Mouse (Mus musculus) kidney, embryonic 16.5 days (tissue): Measurements from ENCODE around the gene Atp6v1fnb. TPM values are rescaled to one million over a fixed set of nuclear protein-coding genes. Genes with fewer than 3 reads are reported as not detected.

Source experiments
- ATAC-seq: fragments of 200-750 bp; cut with Nextera tagmentation; 2 replicates; pipeline ENCODE4 v1.8.0; 2017; ENCODE audit warnings: moderate TSS enrichment; ENCODE audit not compliant: low FRiP score, low TSS enrichment
- H3K27ac ChIP-seq: fragments of 300-500 bp; sonication (generic); 2 replicates; pipeline ENCODE4 v1.5.1; 2014; ENCODE audit warnings: low read length
- H3K27me3 ChIP-seq: fragments of 300-500 bp; sonication (generic); 2 replicates; pipeline ENCODE4 v1.6.1; 2014; ENCODE audit warnings: low read length, control low read depth, mixed read lengths; ENCODE audit not compliant: insufficient read depth
- H3K36me3 ChIP-seq: fragments of 300-500 bp; sonication (generic); 2 replicates; pipeline ENCODE4 v1.6.1; 2014; ENCODE audit warnings: low read length, control low read depth, mixed read lengths; ENCODE audit not compliant: insufficient read depth
- H3K4me1 ChIP-seq: fragments of 300-500 bp; sonication (generic); 2 replicates; pipeline ENCODE4 v1.6.1; 2014; ENCODE audit warnings: low read length, control low read depth, mixed read lengths; ENCODE audit not compliant: insufficient read depth
- H3K4me2 ChIP-seq: fragments of 300-500 bp; sonication (generic); replicated peaks from 2 replicates; pipeline ENCODE4 v1.6.1; 2014; ENCODE audit warnings: low read depth, low read length
- H3K4me3 ChIP-seq: fragments of 300-500 bp; sonication (generic); 2 replicates; pipeline ENCODE4 v1.5.1; 2014; ENCODE audit warnings: mild to moderate bottlenecking, low read length
- H3K9ac ChIP-seq: fragments of 300-500 bp; sonication (generic); replicated peaks from 2 replicates; pipeline ENCODE4 v1.6.1; 2014; ENCODE audit warnings: low read length
- H3K9me3 ChIP-seq: fragments of 300-500 bp; sonication (generic); 2 replicates; pipeline ENCODE4 v1.6.1; 2016; ENCODE audit warnings: low read length, control low read depth
- WGBS: fragments of 180-500 bp; shearing (Covaris S2); extraction: QIAGEN DNeasy Blood & Tissue Kit; methylation state at CpG from one replicate; pipeline ENCODE4 v1.1.7; 2014; 5-methylcytosine and 5-hydroxymethylcytosine counted together
- polyA plus RNA-seq: library from polyadenylated mRNA; unstranded; fragments of >200 nt; fragmentation: Nextera tagmentation; extraction: Ambion mirVana; gene quantifications from 2 replicates; pipeline ENCODE4 v1.2.1, GENCODE M21; 2015

Atp6v1fnb gene
- polyA plus RNA-seq, 1 experiment from 2014 or later: 0.37 TPM

DNA sequence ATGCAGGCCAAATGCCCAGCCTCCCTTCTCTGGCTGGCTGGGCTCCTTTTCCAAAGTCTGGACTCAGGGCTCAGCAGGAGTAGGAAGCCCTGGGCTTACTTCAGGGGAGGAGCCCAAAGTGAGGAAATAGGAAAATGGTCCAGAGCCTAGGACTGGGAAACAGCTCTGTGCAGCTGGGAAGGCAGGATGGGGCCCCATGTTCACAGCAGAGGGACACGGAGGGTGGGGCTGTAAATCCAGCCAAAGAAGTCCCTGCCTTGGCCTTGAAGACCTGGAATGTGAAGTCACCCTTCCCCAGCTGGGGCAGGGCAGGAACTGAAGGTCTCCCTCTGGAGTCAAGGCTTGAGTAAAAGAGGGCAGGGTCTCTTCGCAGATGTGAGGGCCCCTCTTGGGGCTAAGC, 37.8 kb downstream of the Atp6v1fnb start:
- H3K4me2 ChIP-seq: no peak overlapping the region
- no peaks in the 10 kb centered on the region for H3K9me3 ChIP-seq
- H3K27me3 ChIP-seq: no peaks in the 10 kb centered on the region
- no peaks in the 10 kb centered on the region for H3K36me3 ChIP-seq
- no peak for ATAC-seq
- H3K9ac ChIP-seq: no peak overlapping the region
- H3K4me3 ChIP-seq: no peak overlapping the region
- H3K4me1 ChIP-seq: peaks cover 31% of the 10 kb centered on the region
- peak overlapping the region; percentile 2; the same call in 1 of the 2 replicates for H3K27ac ChIP-seq
- WGBS: 23% methylated on average over 2 of the region's 2 CpGs

DNA sequence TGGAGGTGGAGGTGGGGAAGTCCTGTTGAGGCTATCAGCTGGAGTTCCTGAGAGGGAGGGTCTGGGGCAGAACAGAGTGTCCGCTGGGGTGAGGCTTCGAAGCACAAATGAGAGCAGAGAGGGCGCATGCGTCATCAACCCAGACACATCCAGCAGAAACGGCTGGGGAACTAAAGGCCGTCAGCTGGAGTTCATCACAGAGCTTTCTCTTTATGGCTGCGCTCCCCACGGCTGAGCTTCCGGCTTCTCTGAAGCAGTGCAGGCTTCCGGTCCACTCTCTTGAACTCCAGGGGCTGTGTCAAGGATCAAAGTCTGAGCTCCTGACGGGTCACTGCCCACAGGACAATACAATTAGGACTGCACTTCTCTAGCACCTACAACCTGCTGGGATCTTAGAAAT, 42.0 kb downstream of the Atp6v1fnb start:
- ATAC-seq: peak; percentile 85
- Histone ChIP-seq H3K9ac (peak overlapping the region; percentile 42; the same call in 1 of the 2 replicates), H3K27me3 (no peaks in the 10 kb centered on the region), H3K4me2 (peak overlapping the region; percentile 45), H3K9me3 (no peaks in the 10 kb centered on the region), H3K36me3 (no peaks in the 10 kb centered on the region), H3K27ac (peak overlapping the region; percentile 86), H3K4me3 (no peak overlapping the region), H3K4me1 (peaks cover 21% of the 10 kb centered on the region)
- 1% methylated on average over 11 of the region's 11 CpGs for WGBS

DNA sequence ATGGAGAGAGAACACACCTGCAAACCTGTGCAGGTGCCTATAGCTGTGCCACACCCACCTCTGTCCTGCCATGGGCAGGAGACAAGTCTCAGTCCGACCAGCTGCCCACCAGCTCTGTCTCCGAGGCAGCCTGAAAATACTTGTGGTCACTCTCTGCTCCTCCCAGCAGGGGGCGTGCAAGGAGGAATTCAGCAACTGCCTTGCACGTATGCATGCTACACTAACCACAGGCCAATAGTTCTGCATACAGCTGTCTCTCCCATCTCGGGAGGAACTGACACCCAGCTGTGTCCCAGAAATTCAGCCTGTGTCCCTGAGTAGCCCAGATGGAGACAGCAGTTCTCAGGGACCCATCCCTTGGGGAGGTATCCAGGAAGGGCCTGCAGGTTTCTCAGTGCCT, 45.9 kb downstream of the Atp6v1fnb start:
- Histone ChIP-seq H3K4me2 (no peak overlapping the region), H3K9me3 (no peaks in the 10 kb centered on the region), H3K4me3 (no peak overlapping the region), H3K9ac (no peak overlapping the region), H3K4me1 (peaks cover 11% of the 10 kb centered on the region), H3K27ac (no peak overlapping the region), H3K36me3 (no peaks in the 10 kb centered on the region), H3K27me3 (no peaks in the 10 kb centered on the region)
- 6% methylated on average over 5 of the region's 5 CpGs for WGBS
- ATAC-seq: peak; percentile 36; the same call in 1 of the 2 replicates

DNA sequence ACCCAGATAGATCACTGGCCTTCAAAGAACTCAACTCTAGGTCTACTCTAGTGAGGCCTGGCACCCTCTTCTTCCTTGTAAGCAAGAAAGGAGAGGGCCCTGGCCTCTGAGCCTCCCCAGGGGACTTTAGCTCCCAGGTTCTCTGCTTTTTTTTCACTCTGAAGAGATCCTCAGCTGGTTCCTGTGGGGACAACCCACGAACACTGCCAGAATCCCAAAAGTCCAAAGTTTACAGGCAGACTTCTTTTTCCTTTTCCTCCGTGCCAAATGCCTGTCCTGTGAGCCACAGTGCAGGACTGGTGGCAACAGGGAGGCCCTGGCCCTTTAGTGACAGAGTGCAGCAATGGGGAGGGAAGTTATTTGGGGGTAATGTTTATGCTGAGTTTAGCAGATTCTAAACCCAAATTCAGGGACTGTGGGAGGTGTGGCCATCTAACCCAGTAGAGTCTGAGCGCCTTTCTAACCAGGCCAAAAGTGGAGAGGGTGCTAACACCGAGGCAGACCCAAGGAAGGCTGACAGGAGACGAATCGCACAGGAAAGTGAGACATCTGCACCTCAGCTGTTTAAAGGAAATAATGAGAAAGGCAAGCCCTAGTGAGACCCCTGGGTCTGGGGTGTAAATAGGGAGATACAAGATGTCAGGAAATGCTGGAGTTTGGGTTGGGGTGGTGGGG, 51.5 kb downstream of the Atp6v1fnb start:
- Histone ChIP-seq H3K9ac (no peak overlapping the region), H3K4me2 (no peak overlapping the region), H3K9me3 (no peaks in the 10 kb centered on the region), H3K36me3 (no peaks in the 10 kb centered on the region), H3K4me3 (no peak overlapping the region), H3K27ac (no peak overlapping the region), H3K27me3 (peaks cover 13% of the 10 kb centered on the region), H3K4me1 (peaks cover 25% of the 10 kb centered on the region)
- WGBS: 68% methylated on average over 6 of the region's 6 CpGs
- no peak for ATAC-seq

Other genes with a start within 250 kb of the Atp6v1fnb start
- 34.9 TPM in 2 replicates for gene Hilpda, start 198.9 kb upstream of the Atp6v1fnb start, polyA plus RNA-seq
- 0.26 and 0.39 TPM in 2 replicates for gene Fam71f2, start 191.8 kb upstream of the Atp6v1fnb start, polyA plus RNA-seq
- 0.12 and 0.26 TPM in 2 replicates for gene Fam71f1, start 152.3 kb upstream of the Atp6v1fnb start, polyA plus RNA-seq
- 420 and 457 TPM in 2 replicates for gene Calu, start 123.4 kb upstream of the Atp6v1fnb start, polyA plus RNA-seq
- 0.44 and 0.79 TPM in 2 replicates for gene Opn1sw, start 83.0 kb upstream of the Atp6v1fnb start, polyA plus RNA-seq
- gene Ccdc136, start 75.1 kb upstream of the Atp6v1fnb start, polyA plus RNA-seq: 20.2 and 23.3 TPM in 2 replicates
- 7.9 and 8.0 TPM in 2 replicates for gene Flnc, start 38.2 kb upstream of the Atp6v1fnb start, polyA plus RNA-seq
- gene Atp6v1f, start 3.7 kb upstream of the Atp6v1fnb start, polyA plus RNA-seq: 302 and 320 TPM in 2 replicates
- 34.5 and 36.3 TPM in 2 replicates for gene Kcp, start 36.5 kb downstream of the Atp6v1fnb start, polyA plus RNA-seq
- gene Irf5, start 55.2 kb downstream of the Atp6v1fnb start, polyA plus RNA-seq: 6.0 and 8.0 TPM in 2 replicates
- 101 and 106 TPM in 2 replicates for gene Tnpo3, start 138.4 kb downstream of the Atp6v1fnb start, polyA plus RNA-seq
- gene Tspan33, start 222.8 kb downstream of the Atp6v1fnb start, polyA plus RNA-seq: 11.7 and 18.5 TPM in 2 replicates